Mouse (Mus musculus) hindbrain, postnatal 0 days (tissue): ENCODE results near the gene Sec23a. TPM values are rescaled to one million over a fixed set of nuclear protein-coding genes. Genes with fewer than 3 reads are reported as not detected.

Experiments
- ATAC-seq: fragments of 200-750 bp; cut with Nextera tagmentation; 2 replicates; pipeline ENCODE4 v1.8.0; 2017; ENCODE audit warnings: mild to moderate bottlenecking, moderate TSS enrichment, moderate library complexity
- DNase-seq: peaks from one replicate; pipeline ENCODE4 v3.0.0-alpha.2; 2015; ENCODE audit warnings: low spot score
- H3K27ac ChIP-seq: fragments of 300-500 bp; sonication (generic); 2 replicates; pipeline ENCODE4 v1.5.1; 2014; ENCODE audit warnings: mild to moderate bottlenecking
- H3K27me3 ChIP-seq: fragments of 300-500 bp; sonication (generic); 2 replicates; pipeline ENCODE4 v1.6.1; 2014; ENCODE audit warnings: low read length, mixed read lengths; ENCODE audit not compliant: insufficient read depth
- H3K36me3 ChIP-seq: fragments of 300-500 bp; sonication (generic); 2 replicates; pipeline ENCODE4 v1.6.1; 2014; ENCODE audit warnings: low read length, mixed read lengths; ENCODE audit not compliant: insufficient read depth
- H3K4me1 ChIP-seq: fragments of 300-500 bp; sonication (generic); 2 replicates; pipeline ENCODE4 v1.6.1; 2014; ENCODE audit warnings: antibody characterized with exemption, low read length, mixed read lengths; ENCODE audit not compliant: insufficient read depth
- H3K4me2 ChIP-seq: fragments of 300-500 bp; sonication (generic); 2 replicates; pipeline ENCODE4 v1.6.1; 2014; ENCODE audit warnings: low read depth, mild to moderate bottlenecking, low read length, moderate library complexity, mixed read lengths
- H3K4me3 ChIP-seq: fragments of 300-500 bp; sonication (generic); 2 replicates; pipeline ENCODE4 v1.5.1; 2014; ENCODE audit warnings: low read length
- H3K9ac ChIP-seq: fragments of 300-500 bp; sonication (generic); replicated peaks from 2 replicates; pipeline ENCODE4 v1.6.1; 2014; ENCODE audit warnings: mild to moderate bottlenecking, low read length, moderate library complexity, mixed read lengths
- H3K9me3 ChIP-seq: fragments of 300-500 bp; sonication (generic); 2 replicates; pipeline ENCODE4 v1.6.1; 2016; ENCODE audit warnings: low read length, mixed read lengths
- CTCF ChIP-seq: IDR thresholded peaks from 2 replicates; pipeline ENCODE4 v1.5.1; 2016; ENCODE audit warnings: antibody characterized with exemption, control low read depth, low read depth
- WGBS: fragments of 180-500 bp; shearing (Covaris S2); extraction: QIAGEN DNeasy Blood & Tissue Kit; methylation state at CpG from one replicate; pipeline ENCODE4 v1.1.7; 2014; 5-methylcytosine and 5-hydroxymethylcytosine counted together
- polyA plus RNA-seq: library from polyadenylated mRNA; unstranded; fragments of >200 nt; fragmentation: Nextera tagmentation; extraction: Ambion mirVana; gene quantifications from 2 replicates; pipeline ENCODE4 v1.2.1, GENCODE M21; 2015
- total RNA-seq: library from RNA; depleted of rRNA; stranded (reverse); fragments of >200 nt; gene quantifications from 2 replicates; pipeline ENCODE4 v1.2.3, GENCODE M21; 2014

Gene Sec23a
- total and polyA plus RNA-seq, 2 experiments from 2014 or later = 86.5 to 120 TPM

DNA sequence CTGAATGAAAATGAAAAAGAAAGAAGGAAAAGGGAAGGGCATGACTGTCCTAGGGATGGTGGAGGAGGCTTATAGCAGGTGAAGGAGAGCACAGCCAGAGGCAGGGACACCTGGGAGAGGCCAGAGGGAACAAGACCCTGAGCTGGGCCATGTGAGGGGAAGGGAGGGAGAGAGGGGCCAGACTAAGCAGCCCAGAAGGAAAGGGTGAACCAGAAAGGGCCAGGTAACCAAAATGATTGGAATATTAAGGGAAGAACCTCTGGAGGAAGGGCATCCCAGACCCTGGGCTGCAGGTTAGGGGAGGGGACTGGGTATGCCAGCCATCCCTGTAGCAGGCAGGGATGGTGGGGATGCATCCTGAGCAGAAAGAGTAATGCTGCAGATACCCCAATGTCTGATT is 42.2 kb upstream of the Sec23a start:
- H3K4me2 ChIP-seq = no peak overlapping the region
- no peak for ATAC-seq

DNA sequence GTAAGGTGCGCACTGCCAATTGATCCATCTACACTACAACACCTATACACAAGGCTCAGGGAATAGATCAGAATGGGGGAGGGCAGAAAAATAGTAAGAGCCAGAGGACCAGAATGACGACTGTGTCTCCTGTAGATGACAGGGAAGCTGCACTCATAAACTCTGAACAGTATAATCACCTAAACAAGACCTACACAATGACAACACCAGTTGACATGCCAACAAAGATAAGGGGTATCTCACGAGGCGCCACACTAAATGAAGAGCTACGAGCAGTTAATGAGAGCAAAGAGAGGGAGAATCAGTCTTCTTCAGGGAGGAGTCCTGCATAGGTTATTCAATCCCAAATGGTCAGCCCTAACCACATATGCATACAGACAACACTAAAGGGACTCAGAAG is 41.3 kb upstream of the Sec23a start:
- no peak overlapping the region for H3K27ac ChIP-seq
- no peaks in the 10 kb centered on the region for H3K4me1 ChIP-seq
- ATAC-seq (no peak), DNase-seq (no peak)
- WGBS = 94% methylated on average over 5 of the region's 5 CpGs
- no peak for TF ChIP-seq CTCF
- no peaks in the 10 kb centered on the region for H3K9me3 ChIP-seq
- no peaks in the 10 kb centered on the region; the same call in 1 of the 2 replicates for H3K36me3 ChIP-seq
- H3K9ac ChIP-seq = no peak overlapping the region
- H3K4me2 ChIP-seq = no peak overlapping the region
- no peak overlapping the region for H3K4me3 ChIP-seq
- H3K27me3 ChIP-seq = no peaks in the 10 kb centered on the region

More for the DNA sequence above, 42.2 kb upstream of the Sec23a start:
- Histone ChIP-seq H3K4me3 (no peak overlapping the region), H3K36me3 (no peaks in the 10 kb centered on the region; the same call in 1 of the 2 replicates), H3K9ac (no peak overlapping the region), H3K27me3 (no peaks in the 10 kb centered on the region), H3K27ac (no peak overlapping the region), H3K4me1 (no peaks in the 10 kb centered on the region), H3K9me3 (no peaks in the 10 kb centered on the region)
- DNase-seq = no peak
- no peak for TF ChIP-seq CTCF

DNA sequence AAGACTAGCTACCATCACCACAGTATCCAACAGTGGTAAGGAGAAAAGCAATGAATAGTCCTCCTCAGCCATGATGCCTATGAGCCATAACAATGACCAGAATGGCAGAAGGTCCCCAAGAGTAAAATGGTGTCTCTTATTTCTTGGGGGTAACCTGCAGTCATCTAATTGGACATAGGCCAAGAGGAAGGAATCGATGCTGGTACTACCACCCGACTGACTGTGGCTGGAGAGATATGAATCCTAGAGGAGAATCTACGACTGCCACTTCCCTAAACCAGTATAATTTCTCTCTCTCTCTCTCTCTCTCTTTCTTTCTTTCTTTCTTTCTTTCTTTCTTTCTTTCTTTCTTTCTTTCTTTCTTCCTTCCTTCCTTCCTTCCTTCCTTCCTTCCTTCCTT is 40.7 kb upstream of the Sec23a start:
- TF ChIP-seq CTCF = no peak
- Histone ChIP-seq H3K4me3 (no peak overlapping the region), H3K9ac (no peak overlapping the region), H3K27me3 (no peaks in the 10 kb centered on the region), H3K36me3 (no peaks in the 10 kb centered on the region; the same call in 1 of the 2 replicates), H3K27ac (no peak overlapping the region), H3K4me2 (no peak overlapping the region), H3K4me1 (no peaks in the 10 kb centered on the region), H3K9me3 (no peaks in the 10 kb centered on the region)
- ATAC-seq = no peak
- DNase-seq = no peak
- 99% methylated on average over 3 of the region's 3 CpGs for WGBS

DNA sequence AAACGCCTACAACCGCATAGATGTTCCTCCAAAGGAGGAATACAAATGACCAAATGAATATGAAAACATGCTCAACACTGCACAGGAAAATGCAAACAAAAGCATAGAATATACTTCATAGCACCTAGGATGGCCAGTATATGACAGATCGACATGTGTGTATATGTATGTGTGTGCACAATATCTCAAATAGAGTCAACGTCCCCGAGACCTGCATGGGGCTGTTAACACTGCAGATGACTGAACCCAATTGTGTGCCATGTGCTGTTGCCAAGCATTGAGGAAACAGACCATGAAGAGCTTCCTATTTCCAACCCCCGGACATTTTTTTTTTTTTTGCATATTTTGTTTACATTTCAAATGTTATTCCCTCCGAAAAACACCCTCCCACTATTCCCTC is 29.0 kb upstream of the Sec23a start:
- no peak overlapping the region for H3K4me3 ChIP-seq
- no peak overlapping the region for H3K9ac ChIP-seq
- H3K36me3 ChIP-seq = peaks cover 31% of the 10 kb centered on the region; the same call in 1 of the 2 replicates
- H3K4me2 ChIP-seq = no peak overlapping the region
- DNase-seq (no peak), ATAC-seq (peak; percentile 32; the same call in 1 of the 2 replicates)
- no peaks in the 10 kb centered on the region for H3K27me3 ChIP-seq
- no peaks in the 10 kb centered on the region for H3K4me1 ChIP-seq
- H3K9me3 ChIP-seq = no peaks in the 10 kb centered on the region
- no peak for TF ChIP-seq CTCF
- 37% methylated on average over 7 of the region's 7 CpGs for WGBS
- H3K27ac ChIP-seq = no peak overlapping the region

DNA sequence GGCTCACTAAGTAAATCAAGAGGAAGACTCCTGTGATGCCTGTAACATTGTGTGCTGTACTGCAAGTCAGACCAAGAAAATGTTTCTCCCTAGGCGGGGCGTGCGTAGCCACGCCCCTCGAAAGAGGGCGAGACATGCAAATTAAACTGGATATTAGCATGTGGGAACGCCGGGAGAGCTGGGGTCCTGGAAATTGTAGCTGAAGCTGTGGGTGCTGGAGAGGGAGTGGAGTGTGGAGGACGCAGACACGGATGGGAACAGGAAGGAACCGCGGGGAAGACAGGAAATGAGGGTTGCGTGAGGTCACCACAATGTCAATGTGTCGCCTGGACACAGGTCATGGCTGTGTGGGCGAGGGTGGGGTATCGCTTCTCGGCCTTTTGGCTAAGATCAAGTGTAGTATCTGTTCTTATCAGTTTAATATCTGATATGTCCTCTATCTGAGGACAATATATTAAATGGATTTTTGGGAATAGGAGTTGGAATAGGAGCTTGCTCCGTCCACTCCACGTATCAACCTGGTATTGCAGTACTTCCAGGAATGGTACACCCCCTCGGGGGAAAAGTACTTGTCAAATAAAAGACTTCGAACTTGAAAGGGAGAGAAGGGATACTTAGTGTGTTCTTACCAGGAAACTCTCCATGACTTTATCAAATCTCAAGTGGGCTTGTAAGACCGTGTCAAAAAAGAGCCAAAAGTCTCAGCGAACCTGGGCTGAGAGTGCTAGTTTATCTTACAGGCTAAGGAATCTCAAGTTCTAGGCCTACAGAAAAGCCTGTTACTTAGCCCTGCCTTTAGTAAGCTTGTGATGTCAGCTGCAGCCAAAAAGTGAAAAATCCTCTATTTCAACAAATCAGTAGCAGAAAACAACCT is 28.4 kb upstream of the Sec23a start:
- no peaks in the 10 kb centered on the region for H3K27me3 ChIP-seq
- no peaks in the 10 kb centered on the region for H3K9me3 ChIP-seq
- DNase-seq = peak; percentile 68
- ATAC-seq = peak; percentile 90
- 8% methylated on average over 23 of the region's 23 CpGs for WGBS
- H3K9ac ChIP-seq = no peak overlapping the region
- H3K27ac ChIP-seq = peak overlapping the region; percentile 80
- no peak for TF ChIP-seq CTCF
- H3K4me1 ChIP-seq = no peaks in the 10 kb centered on the region
- no peak overlapping the region for H3K4me3 ChIP-seq
- peak overlapping the region; percentile 25; the same call in 1 of the 2 replicates for H3K4me2 ChIP-seq
- H3K36me3 ChIP-seq = peaks cover 27% of the 10 kb centered on the region; the same call in 1 of the 2 replicates

DNA sequence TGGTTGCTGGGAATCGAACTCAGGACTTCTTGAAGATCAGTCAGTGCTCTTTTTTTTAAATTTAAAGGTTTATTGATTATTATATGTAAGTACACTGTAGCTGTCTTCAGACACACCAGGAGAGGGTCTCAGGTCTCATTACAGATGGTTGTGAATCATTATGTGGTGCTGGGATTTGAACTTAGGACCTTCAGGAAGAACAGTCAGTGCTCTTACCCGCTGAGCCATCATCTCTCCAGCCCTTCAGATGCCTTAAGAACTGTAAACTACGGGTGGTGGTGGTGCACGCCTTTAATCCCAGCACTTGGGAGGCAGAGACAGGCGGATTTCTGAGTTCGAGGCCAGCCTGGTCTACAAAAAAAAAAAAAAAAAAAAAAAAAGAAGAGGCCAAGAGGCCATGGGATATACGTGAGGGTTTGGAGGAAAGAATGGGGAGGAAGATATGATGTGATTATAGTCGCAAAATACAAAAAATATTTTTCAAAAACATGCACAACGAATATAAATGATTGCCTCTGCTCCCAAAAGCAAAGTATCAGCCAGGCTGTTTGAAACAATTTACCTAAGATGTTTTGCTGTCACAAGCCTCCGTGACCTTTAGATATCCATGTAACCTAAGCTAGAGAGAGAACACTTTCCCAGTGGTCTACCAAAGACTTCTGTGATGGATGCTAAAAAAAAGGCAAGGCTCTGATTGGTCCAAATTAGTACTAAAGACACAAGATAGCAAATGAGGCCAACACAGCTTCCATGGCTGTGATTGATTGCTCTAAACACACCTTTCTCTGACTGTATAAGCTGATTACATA is 27.5 kb upstream of the Sec23a start:
- peak overlapping the region; percentile 80 for H3K27ac ChIP-seq

More for the DNA sequence above, 27.5 kb upstream of the Sec23a start:
- 71% methylated on average over 10 of the region's 10 CpGs for WGBS
- Histone ChIP-seq H3K4me3 (no peak overlapping the region), H3K4me2 (peak overlapping the region; percentile 25; the same call in 1 of the 2 replicates), H3K9ac (no peak overlapping the region), H3K36me3 (peaks cover 20% of the 10 kb centered on the region; the same call in 1 of the 2 replicates), H3K9me3 (no peaks in the 10 kb centered on the region), H3K4me1 (no peaks in the 10 kb centered on the region), H3K27me3 (no peaks in the 10 kb centered on the region)
- ATAC-seq = no peak
- no peak for DNase-seq
- TF ChIP-seq CTCF = no peak
